Comparison of ENCODE assay signal across 7 mouse cellular contexts in the genomic region with DNA sequence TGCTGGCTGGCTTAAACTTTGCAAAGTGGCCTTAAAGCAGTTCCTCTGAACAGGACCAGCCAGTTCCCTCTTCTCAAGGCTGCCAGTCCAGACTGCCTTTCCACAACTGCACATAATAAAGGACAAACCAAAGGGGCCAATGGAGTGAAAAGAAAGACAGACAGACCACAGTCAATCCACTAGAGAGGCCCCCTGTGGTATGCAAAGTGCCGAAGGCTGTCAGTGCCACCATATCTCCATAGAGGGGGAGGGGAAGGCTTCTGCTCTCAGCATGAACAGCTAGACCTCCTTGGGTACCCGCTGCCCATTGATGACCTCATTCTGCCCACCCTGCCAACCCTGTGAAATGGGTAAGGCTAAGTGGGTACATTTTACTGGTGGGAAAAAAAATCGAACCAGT. TPM values are rescaled to one million over a fixed set of nuclear protein-coding genes. Genes with fewer than 3 reads are reported as not detected.
DNase-seq lines count a peak whose midpoint lies in the region; ATAC-seq lines count a peak whose summit lies in the region.

No protein-coding gene starts in this region.

- H3K27ac ChIP-seq in kidney, embryonic 15.5 days = peak overlapping the region; percentile 37; the same call in 1 of the 2 replicates
- no peak overlapping the region for H3K27ac ChIP-seq in forebrain, embryonic 16.5 days (ENCODE audit: low read length)

- no peaks in the 10 kb centered on the region for H3K9me3 ChIP-seq in kidney, embryonic 15.5 days (replicated peaks)
- H3K9me3 ChIP-seq in forebrain, embryonic 16.5 days (ENCODE audit: control insufficient read depth, low read length) = no peaks in the 10 kb centered on the region

- H3K36me3 ChIP-seq in kidney, embryonic 15.5 days = no peaks in the 10 kb centered on the region
- H3K36me3 ChIP-seq in forebrain, embryonic 16.5 days (ENCODE audit: control insufficient read depth, insufficient read depth) = no peaks in the 10 kb centered on the region

- H3K4me1 ChIP-seq in kidney, embryonic 15.5 days = peaks cover 34% of the 10 kb centered on the region
- peaks cover 8% of the 10 kb centered on the region for H3K4me1 ChIP-seq in forebrain, embryonic 16.5 days (replicated peaks; ENCODE audit: control insufficient read depth, insufficient read depth, low read length)

- H3K4me2 ChIP-seq in kidney, embryonic 15.5 days = no peak overlapping the region
- H3K4me2 ChIP-seq in forebrain, embryonic 16.5 days (ENCODE audit: low read length) = no peak overlapping the region

- H3K9ac ChIP-seq in kidney, embryonic 15.5 days = no peak overlapping the region
- H3K9ac ChIP-seq in forebrain, embryonic 16.5 days (replicated peaks; ENCODE audit: low read depth, low read length) = no peak overlapping the region

- 21% methylated on average over 3 of the region's 3 CpGs for WGBS in kidney, embryonic 15.5 days
- WGBS in forebrain, embryonic 16.5 days = 9% methylated on average over 3 of the region's 3 CpGs

- H3K4me3 ChIP-seq in kidney, embryonic 15.5 days (replicated peaks) = no peak overlapping the region
- no peak overlapping the region for H3K4me3 ChIP-seq in forebrain, embryonic 16.5 days (replicated peaks; ENCODE audit: low read length)

- H3K27me3 ChIP-seq in kidney, embryonic 15.5 days = no peaks in the 10 kb centered on the region
- no peaks in the 10 kb centered on the region for H3K27me3 ChIP-seq in forebrain, embryonic 16.5 days (replicated peaks; ENCODE audit: control insufficient read depth, insufficient read depth, low read length)

- 0 out of 2 replicates have a peak, but pooled peaks have one; percentile 8 for ATAC-seq in kidney, embryonic 15.5 days (replicated peaks; ENCODE audit: low FRiP score)
- peak; percentile 47 for ATAC-seq in forebrain, embryonic 16.5 days
- 0 out of 2 replicates have a peak, but pooled peaks have one; percentile 9 for ATAC-seq in megakaryocyte progenitor cell, adult 5-6 weeks (replicated peaks; ENCODE audit: poor library complexity)

- DNase-seq in kidney, postnatal 10 days = no peak
- DNase-seq in embryo, embryonic 11 days = peak; percentile 38
- no peak for DNase-seq in thymus, postnatal 4 days
- DNase-seq in adrenal gland, postnatal 10 days = no peak

RNA-seq across cellular contexts. Expression of gene Hlf, which starts 34.7 kb away (rescaled TPM):
- polyA plus RNA-seq in kidney, embryonic 15.5 days (2015; fragmentation: Nextera tagmentation; extraction: Ambion mirVana) = 1.9 and 2.9 TPM in 2 replicates
- 5.7 and 5.9 TPM in 2 replicates for polyA plus RNA-seq in forebrain, embryonic 16.5 days (2015; fragmentation: Nextera tagmentation; extraction: Ambion mirVana)
- total RNA-seq in megakaryocyte progenitor cell, adult 5-6 weeks (2015) = 17.7 and 20.0 TPM in 2 replicates
- total RNA-seq in megakaryocyte progenitor cell, adult 5-6 weeks (2017) = 2.5 and 13.2 TPM in 2 replicates
- total RNA-seq in adrenal gland, postnatal 10 days (2021) = 10 to 100 TPM; 22.5 to 22.8 TPM
